Mouse (Mus musculus) ES-E14 (cell line): Measurements from ENCODE around the gene Slc28a2. TPM values are rescaled to one million over a fixed set of nuclear protein-coding genes. Genes with fewer than 3 reads are reported as not detected.

Source experiments
- DNase-seq: peaks from one replicate; pipeline ENCODE4 v3.0.0-alpha.2; 2013; ENCODE audit warnings: low read depth, low spot score
- H3K27ac ChIP-seq: 2 replicates; pipeline ENCODE4 v1.5.1; 2012; ENCODE audit warnings: low read depth, mild to moderate bottlenecking, low read length, moderate library complexity, mixed read lengths; ENCODE audit not compliant: poor library complexity, insufficient read depth, severe bottlenecking
- H3K36me3 ChIP-seq: 2 replicates; pipeline ENCODE4 v1.6.1; 2012; ENCODE audit warnings: mild to moderate bottlenecking, low read length, moderate library complexity, mixed read lengths; ENCODE audit not compliant: control insufficient read depth, poor library complexity, insufficient read depth, severe bottlenecking
- H3K4me1 ChIP-seq, 2 experiments: fragments of 150-350 bp in 1 of 2; sonication (generic) in 1 of 2; 2 replicates each; pipeline ENCODE4 v1.6.1; 2012; ENCODE audit warnings: low read length in 2 of 2, mild to moderate bottlenecking in 1 of 2, mixed read lengths in 1 of 2; ENCODE audit not compliant: control insufficient read depth in 2 of 2, insufficient read depth in 2 of 2, poor library complexity in 1 of 2
- H3K4me3 ChIP-seq, 2 experiments: fragments of 150-350 bp in 1 of 2; sonication (generic) in 1 of 2; 2 replicates each; pipeline ENCODE4 v1.5.1; 2012; ENCODE audit warnings: low read length in 2 of 2, low read depth in 1 of 2, mild to moderate bottlenecking in 1 of 2, mixed read lengths in 1 of 2; ENCODE audit not compliant: insufficient read depth in 1 of 2, poor library complexity in 1 of 2, severe bottlenecking in 1 of 2
- H3K9ac ChIP-seq: 2 replicates; pipeline ENCODE4 v1.6.1; 2012; ENCODE audit warnings: low read depth, mild to moderate bottlenecking, low read length, mixed read lengths; ENCODE audit not compliant: poor library complexity, insufficient read depth, severe bottlenecking
- H3K9me3 ChIP-seq: fragments of 150-350 bp; sonication (generic); 2 replicates; pipeline ENCODE4 v1.6.1; 2012; ENCODE audit warnings: low read depth, mild to moderate bottlenecking, low read length; ENCODE audit not compliant: control insufficient read depth, insufficient read depth
- CHD2 ChIP-seq: IDR thresholded peaks from 2 replicates; pipeline ENCODE4 v1.6.1; 2014; ENCODE audit warnings: mild to moderate bottlenecking, low read depth, low read length, inconsistent platforms
- HCFC1 ChIP-seq: IDR thresholded peaks from 2 replicates; pipeline ENCODE4 v1.6.1; 2012; ENCODE audit warnings: low read length, inconsistent platforms, borderline replicate concordance; ENCODE audit not compliant: insufficient read depth
- MAFK ChIP-seq: IDR thresholded peaks from 2 replicates; pipeline ENCODE4 v1.6.1; 2014; ENCODE audit warnings: mild to moderate bottlenecking, low read depth, low read length, inconsistent platforms; ENCODE audit not compliant: insufficient read depth
- ZC3H11A ChIP-seq: IDR thresholded peaks from 2 replicates; pipeline ENCODE4 v1.6.1; 2012; ENCODE audit warnings: low read depth, mild to moderate bottlenecking, inconsistent platforms, low read length, borderline replicate concordance
- ZNF384 ChIP-seq: IDR thresholded peaks from 2 replicates; pipeline ENCODE4 v1.6.1; 2012; ENCODE audit warnings: low read depth, low read length, inconsistent platforms
- in situ Hi-C, 2 experiments: fragments of 600-800 bp; cut with MboI; formaldehyde crosslinking; loops; one replicate each; pipeline ENCODE4 v1.15.1; 2025; ENCODE audit warnings: low sequenced_read_pairs in 2 of 2, inconsistent platforms in 1 of 2; ENCODE audit not compliant: unreplicated experiment in 2 of 2
- total RNA-seq: library from RNA; depleted of rRNA; stranded (reverse); fragments of 300-350 nt; gene quantifications from 2 replicates; pipeline ENCODE4 v1.2.3, GENCODE M21; 2012

Slc28a2 gene
- total RNA-seq, 1 experiment = 0.36 TPM

DNA sequence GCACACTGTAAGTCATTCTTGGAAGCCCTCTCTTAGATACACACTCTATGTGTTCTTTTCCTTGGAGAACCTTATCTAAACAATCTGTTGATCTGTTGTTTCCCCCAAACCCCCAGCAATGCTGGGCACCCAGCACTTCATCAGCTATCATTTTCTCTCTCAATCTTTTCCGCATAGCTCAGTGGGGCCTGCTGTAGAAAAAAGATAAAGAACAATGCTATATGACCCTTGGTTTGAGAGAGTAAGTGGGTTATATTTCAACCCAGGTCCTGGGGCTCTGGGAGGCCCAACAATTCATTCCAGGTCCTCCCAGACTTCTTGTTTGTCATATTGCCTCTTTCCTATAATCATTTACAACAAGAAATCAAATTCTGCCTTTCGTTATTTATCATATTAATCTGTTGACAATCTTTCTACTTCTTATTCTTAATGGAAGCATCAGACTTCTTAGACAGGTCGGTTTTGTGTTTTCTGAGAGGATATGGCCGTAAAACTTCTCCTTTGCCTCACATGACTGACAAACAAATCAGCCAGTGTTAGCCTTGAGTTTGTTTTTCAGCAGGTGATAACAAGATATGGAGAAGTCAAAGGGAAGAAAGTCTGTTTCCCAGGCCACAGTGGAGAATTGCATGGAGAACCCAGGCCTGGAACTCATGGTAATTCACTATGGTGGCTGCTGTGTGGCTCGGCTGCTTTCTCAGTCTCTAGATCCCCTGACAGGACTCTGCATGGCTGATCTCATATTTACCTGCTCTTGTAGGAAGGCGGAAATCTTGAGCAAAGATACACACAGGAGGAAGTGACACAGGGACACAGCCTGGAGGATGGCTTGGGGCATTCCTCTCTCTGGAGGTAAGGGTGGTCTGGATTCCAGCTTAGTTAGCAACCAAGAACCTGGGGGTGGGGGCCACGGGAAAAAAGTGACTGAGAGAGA, 15.0 kb downstream of the Slc28a2 start:
- in situ Hi-C loops = no loop called here
- no peak for DNase-seq
- H3K4me3 ChIP-seq = no peak overlapping the region
- H3K4me1 ChIP-seq = no peaks in the 10 kb centered on the region
- no peaks in the 10 kb centered on the region for H3K36me3 ChIP-seq
- H3K9ac ChIP-seq = no peak overlapping the region
- H3K27ac ChIP-seq = no peak overlapping the region
- no peaks in the 10 kb centered on the region for H3K9me3 ChIP-seq
- no peak for TF ChIP-seq HCFC1
- TF ChIP-seq CHD2 = no peak
- TF ChIP-seq ZNF384 = no peak
- TF ChIP-seq MAFK = no peak
- TF ChIP-seq ZC3H11A = no peak

DNA sequence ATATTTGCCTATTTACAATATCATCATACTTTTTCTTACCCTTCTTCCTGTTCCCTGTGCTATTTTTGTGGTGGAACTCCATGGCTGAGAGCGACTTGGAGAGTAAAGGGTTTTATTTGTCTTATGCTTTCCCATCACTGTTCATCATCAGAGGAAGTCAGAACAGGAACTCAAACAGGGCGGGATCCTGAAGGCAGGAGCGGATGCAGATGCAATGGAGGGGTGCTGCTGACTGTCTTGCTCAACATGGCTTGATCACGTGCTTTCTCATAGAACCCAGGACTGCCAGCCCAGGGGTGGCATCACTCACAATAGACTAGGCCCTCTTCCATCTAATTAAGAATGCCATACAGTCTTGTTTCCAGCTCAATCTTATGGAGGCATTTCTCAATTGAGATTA, 24.1 kb downstream of the Slc28a2 start:
- H3K4me1 ChIP-seq = no peaks in the 10 kb centered on the region
- H3K4me3 ChIP-seq = no peak overlapping the region
- no peaks in the 10 kb centered on the region for H3K36me3 ChIP-seq
- in situ Hi-C loops = no loop called here
- no peak overlapping the region for H3K9ac ChIP-seq
- no peak for TF ChIP-seq CHD2
- no peak for TF ChIP-seq ZC3H11A
- no peak for TF ChIP-seq ZNF384
- no peak for TF ChIP-seq MAFK
- TF ChIP-seq HCFC1 = no peak
- DNase-seq = no peak
- H3K9me3 ChIP-seq = no peaks in the 10 kb centered on the region
- no peak overlapping the region for H3K27ac ChIP-seq

DNA sequence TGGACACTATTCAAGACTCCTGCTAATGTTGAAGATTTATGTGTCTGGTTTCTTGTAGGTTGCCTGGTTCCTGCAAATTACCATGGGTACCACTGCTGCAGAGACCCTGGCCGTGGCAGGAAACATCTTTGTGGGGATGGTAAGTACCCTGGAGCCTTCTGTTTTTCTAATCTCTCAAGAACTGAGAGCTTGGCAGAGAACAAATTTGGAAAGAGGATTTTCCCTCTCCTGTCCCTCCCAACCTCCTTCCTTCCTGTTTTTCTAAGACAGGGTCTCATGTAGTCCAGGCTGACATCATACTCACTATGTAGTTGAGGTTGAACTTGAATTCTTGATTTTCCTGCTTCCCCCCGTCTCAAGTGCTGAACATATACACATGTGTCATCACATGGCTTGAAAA, 26.1 kb downstream of the Slc28a2 start:
- in situ Hi-C loops = no loop called here
- no peak overlapping the region for H3K27ac ChIP-seq
- TF ChIP-seq ZC3H11A (no peak), ZNF384 (no peak), CHD2 (no peak), MAFK (no peak)
- no peak overlapping the region for H3K9ac ChIP-seq
- no peak for DNase-seq
- no peaks in the 10 kb centered on the region for H3K36me3 ChIP-seq
- no peaks in the 10 kb centered on the region for H3K4me1 ChIP-seq
- no peaks in the 10 kb centered on the region for H3K9me3 ChIP-seq
- no peak overlapping the region for H3K4me3 ChIP-seq

DNA sequence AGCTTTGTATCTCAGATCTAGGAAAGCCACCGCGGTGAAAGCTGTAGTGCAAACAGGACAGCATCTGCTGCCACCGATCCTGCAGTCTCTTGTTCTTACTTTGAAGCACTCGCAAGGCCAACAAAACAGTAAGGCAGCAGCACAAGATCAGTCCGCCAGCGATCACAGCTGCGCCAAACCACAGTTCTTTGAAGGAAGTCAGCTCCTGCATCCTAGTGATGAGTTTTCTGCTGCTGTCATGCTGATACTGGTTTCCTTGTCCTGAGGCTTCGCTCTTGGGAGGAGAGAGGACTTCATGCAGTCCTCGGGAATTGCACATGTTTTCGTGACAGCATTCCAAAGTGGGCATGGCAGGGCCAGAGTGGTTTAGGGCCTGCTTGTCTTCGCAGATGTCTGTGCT, 40.6 kb downstream of the Slc28a2 start:
- TF ChIP-seq HCFC1 (no peak), CHD2 (no peak), ZC3H11A (no peak), ZNF384 (no peak), MAFK (no peak)
- Histone ChIP-seq H3K4me3 (peak overlapping the region; percentile 62 to 67; a peak in 2 of 4 replicates), H3K9ac (no peak overlapping the region), H3K27ac (no peak overlapping the region), H3K9me3 (no peaks in the 10 kb centered on the region), H3K36me3 (no peaks in the 10 kb centered on the region), H3K4me1 (peaks cover 0 to 3% of the 10 kb centered on the region in 2 experiments; a peak in 1 of 4 replicates)
- DNase-seq = no peak
- in situ Hi-C loops = no loop called here
